ENCODE assay signal across 8 mouse cellular contexts in the genomic region with DNA sequence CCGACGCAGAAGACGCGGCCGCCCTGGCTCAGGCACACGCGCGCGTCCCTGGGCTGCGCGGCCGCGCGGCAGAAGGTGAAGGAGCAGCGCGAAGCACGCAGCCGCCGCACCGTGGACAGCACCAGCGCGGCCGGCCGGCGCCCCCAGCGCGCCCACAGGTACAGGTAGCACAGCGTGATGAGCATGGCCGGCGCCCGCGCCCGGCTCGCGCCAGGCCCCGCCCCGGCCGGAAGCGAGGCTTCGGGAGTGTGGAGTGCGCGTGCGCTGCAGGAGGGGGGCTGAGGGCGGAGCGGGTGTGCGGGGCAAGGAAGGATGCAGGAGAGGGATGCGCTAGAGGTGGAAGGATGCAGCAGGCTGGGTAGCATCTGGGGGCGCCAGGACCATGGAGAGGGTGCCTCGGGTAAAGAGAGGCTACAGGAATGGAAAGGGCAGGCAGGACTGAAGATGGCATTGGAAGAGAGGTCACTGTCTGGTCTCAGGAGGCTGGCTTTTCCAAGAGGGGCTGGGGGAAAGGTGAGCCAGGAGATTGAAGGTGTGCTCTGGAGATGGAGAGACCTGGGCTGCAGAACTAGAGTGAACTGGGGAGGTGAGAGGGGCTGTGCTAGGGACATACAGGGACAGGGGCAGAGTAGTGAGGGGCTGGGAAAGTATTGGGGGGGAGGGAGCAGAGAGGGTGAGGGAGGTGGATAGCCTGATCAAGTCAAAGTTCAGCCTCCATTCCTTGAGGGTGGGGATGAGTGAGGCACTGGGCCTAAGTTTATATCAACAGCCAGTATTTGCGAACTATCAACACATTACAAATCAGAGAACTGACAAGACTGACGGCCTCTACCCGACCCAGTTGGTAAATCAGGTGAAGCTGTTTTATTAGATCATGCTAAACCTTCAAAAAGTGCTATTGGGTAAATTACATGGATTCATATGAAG. TPM values are rescaled to one million over a fixed set of nuclear protein-coding genes. Genes with fewer than 3 reads are reported as not detected.
DNase-seq lines count a peak whose midpoint lies in the region; ATAC-seq lines count a peak whose summit lies in the region.

No protein-coding gene starts in this region.

- H3K4me3 ChIP-seq in intestine, embryonic 16.5 days (ENCODE audit: low read length), result peak overlapping the region; percentile 95
- peak overlapping the region; percentile 91 for H3K4me3 ChIP-seq in midbrain, embryonic 11.5 days (ENCODE audit: low read depth, low read length)

- 4% methylated on average over 52 of the region's 52 CpGs for WGBS in intestine, embryonic 16.5 days
- WGBS in midbrain, embryonic 11.5 days, result 5% methylated on average over 52 of the region's 52 CpGs

- H3K27ac ChIP-seq in intestine, embryonic 16.5 days (ENCODE audit: low read length), result peak overlapping the region; percentile 72
- H3K27ac ChIP-seq in midbrain, embryonic 11.5 days (ENCODE audit: low read depth, low read length), result no peak overlapping the region

- intact Hi-C loops in left cerebral cortex, postnatal 4 days (cut with DNase I), result no loop called here

- H3K36me3 ChIP-seq in intestine, embryonic 16.5 days (ENCODE audit: control insufficient read depth, insufficient read depth, low read length), result no peaks in the 10 kb centered on the region
- 0 out of 2 replicates have a peak, but pooled peaks cover 2% of the 10 kb centered on the region for H3K36me3 ChIP-seq in midbrain, embryonic 11.5 days (ENCODE audit: control insufficient read depth, insufficient read depth, low read length)

- H3K27me3 ChIP-seq in intestine, embryonic 16.5 days (replicated peaks; ENCODE audit: control insufficient read depth, insufficient read depth, low read length), result no peaks in the 10 kb centered on the region
- H3K27me3 ChIP-seq in midbrain, embryonic 11.5 days (ENCODE audit: control insufficient read depth, insufficient read depth, low read length), result no peaks in the 10 kb centered on the region

- no peaks in the 10 kb centered on the region for H3K9me3 ChIP-seq in intestine, embryonic 16.5 days (ENCODE audit: control insufficient read depth, low read length)
- H3K9me3 ChIP-seq in midbrain, embryonic 11.5 days (ENCODE audit: control insufficient read depth, low read length), result no peaks in the 10 kb centered on the region

- H3K9ac ChIP-seq in intestine, embryonic 16.5 days (ENCODE audit: low read depth, low read length), result peak overlapping the region; percentile 89
- peak overlapping the region; percentile 84 for H3K9ac ChIP-seq in midbrain, embryonic 11.5 days (ENCODE audit: low read length)

- peak; percentile 92 for ATAC-seq in common myeloid progenitor, adult 5-6 weeks (replicated peaks; ENCODE audit: low read depth, poor library complexity, severe bottlenecking)
- ATAC-seq in intestine, embryonic 16.5 days, result peak; percentile 96
- peak; percentile 98 for ATAC-seq in midbrain, embryonic 11.5 days (ENCODE audit: low FRiP score)
- ATAC-seq in erythroid progenitor cell, adult 5-6 weeks (replicated peaks; ENCODE audit: low FRiP score, poor library complexity, severe bottlenecking), result no peak

- peaks cover 8% of the 10 kb centered on the region for H3K4me1 ChIP-seq in intestine, embryonic 16.5 days (ENCODE audit: control insufficient read depth, insufficient read depth, low read length)
- H3K4me1 ChIP-seq in midbrain, embryonic 11.5 days (ENCODE audit: control insufficient read depth, insufficient read depth, low read length), result peaks cover 3% of the 10 kb centered on the region

- DNase-seq in adrenal gland, adult 18-20 months (ENCODE audit: low spot score in 2 of 2), result peak; percentile 80 to 83
- DNase-seq in gastrocnemius, postnatal 4 days (ENCODE audit: low spot score in 2 of 2), result peak; percentile 58 to 73
- DNase-seq in left cerebral cortex, postnatal 4 days, result peak; percentile 83
- DNase-seq in midbrain, embryonic 11.5 days (ENCODE audit: low spot score, missing footprints), result peak; percentile 97
- peak; percentile 79 for DNase-seq in right cerebral cortex, postnatal 4 days

- peak overlapping the region; percentile 83 for H3K4me2 ChIP-seq in intestine, embryonic 16.5 days (ENCODE audit: low read depth, low read length)
- H3K4me2 ChIP-seq in midbrain, embryonic 11.5 days, result peak overlapping the region; percentile 98

RNA-seq across cellular contexts. Expression of a gene that starts 23.0 kb away (rescaled TPM):
- 10 to 100 TPM; 14.8 to 16.5 TPM for total RNA-seq in adrenal gland, adult 18-20 months (2021)
- 8.7 and 11.3 TPM in 2 replicates for total RNA-seq in common myeloid progenitor, adult 5-6 weeks (2017)
- total RNA-seq in gastrocnemius, postnatal 4 days (2021), result 10 to 100 TPM; 10.4 to 12.0 TPM
- polyA plus RNA-seq in intestine, embryonic 16.5 days (2015; fragmentation: Nextera tagmentation; extraction: Ambion mirVana), result 7.2 and 7.4 TPM in 2 replicates
- 10 to 100 TPM; 11.7 to 11.8 TPM for total RNA-seq in left cerebral cortex, postnatal 4 days (2021)
- polyA plus RNA-seq in midbrain, embryonic 11.5 days (2014; fragmentation: Nextera tagmentation; extraction: Ambion mirVana), result 8.0 and 8.1 TPM in 2 replicates
- 0.36 and 1.3 TPM in 2 replicates for total RNA-seq in erythroid progenitor cell, adult 5-6 weeks (2015; ENCODE audit: low replicate concordance)
- total RNA-seq in erythroid progenitor cell, adult 5-6 weeks (2017; ENCODE audit: low replicate concordance), result 0.64 and 5.1 TPM in 2 replicates

RNA-seq across cellular contexts. Expression of a gene that starts 37.9 kb away (rescaled TPM):
- 1 to 10 TPM; 5.1 to 5.3 TPM for total RNA-seq in adrenal gland, adult 18-20 months (2021)
- not detected in 2 replicates for total RNA-seq in common myeloid progenitor, adult 5-6 weeks (2017)
- 1 to 10 TPM; 4.7 to 6.6 TPM for total RNA-seq in gastrocnemius, postnatal 4 days (2021)
- polyA plus RNA-seq in intestine, embryonic 16.5 days (2015; fragmentation: Nextera tagmentation; extraction: Ambion mirVana), result 4.5 and 4.6 TPM in 2 replicates
- total RNA-seq in left cerebral cortex, postnatal 4 days (2021), result under 1 TPM; 0.32 to 0.60 TPM
- polyA plus RNA-seq in midbrain, embryonic 11.5 days (2014; fragmentation: Nextera tagmentation; extraction: Ambion mirVana), result 5.3 and 6.0 TPM in 2 replicates
- total RNA-seq in erythroid progenitor cell, adult 5-6 weeks (2015; ENCODE audit: low replicate concordance), result not detected in 2 replicates
- total RNA-seq in erythroid progenitor cell, adult 5-6 weeks (2017; ENCODE audit: low replicate concordance), result not detected in 2 replicates
